Mouse (Mus musculus) hindbrain, embryonic 10.5 days (tissue): ENCODE measurements around the gene Igfbp7. TPM values are rescaled to one million over a fixed set of nuclear protein-coding genes. Genes with fewer than 3 reads are reported as not detected.
A peak's percentile ranks its signal among the peaks of the same experiment; 100 is the strongest.

Source experiments
- DNase-seq: peaks from one replicate; pipeline ENCODE4 v3.0.0-alpha.2; 2017; ENCODE audit warnings: low spot score
- H3K27ac ChIP-seq: fragments of 300-500 bp; sonication (generic); 2 replicates; pipeline ENCODE4 v1.5.1; 2016; ENCODE audit warnings: mild to moderate bottlenecking, moderate library complexity
- H3K27me3 ChIP-seq: fragments of 300-500 bp; sonication (generic); 2 replicates; pipeline ENCODE4 v1.6.1; 2016; ENCODE audit warnings: mild to moderate bottlenecking; ENCODE audit not compliant: poor library complexity, insufficient read depth, severe bottlenecking
- H3K36me3 ChIP-seq: fragments of 300-500 bp; sonication (generic); 2 replicates; pipeline ENCODE4 v1.6.1; 2016; ENCODE audit warnings: mild to moderate bottlenecking, moderate library complexity
- H3K4me1 ChIP-seq: fragments of 300-500 bp; sonication (generic); replicated peaks from 2 replicates; pipeline ENCODE4 v1.6.1; 2016; ENCODE audit warnings: mild to moderate bottlenecking
- H3K4me3 ChIP-seq: fragments of 300-500 bp; sonication (generic); 2 replicates; pipeline ENCODE4 v1.5.1; 2016; ENCODE audit warnings: mild to moderate bottlenecking, moderate library complexity
- H3K9me3 ChIP-seq: fragments of 300-500 bp; sonication (generic); 2 replicates; pipeline ENCODE4 v1.6.1; 2016; ENCODE audit warnings: mild to moderate bottlenecking, moderate library complexity
- WGBS: fragments of 180-500 bp; shearing (Covaris S2); methylation state at CpG from one replicate; pipeline ENCODE4 v1.1.7; 2016; 5-methylcytosine and 5-hydroxymethylcytosine counted together
- polyA plus RNA-seq: library from polyadenylated mRNA; unstranded; fragments of >200 nt; fragmentation: Nextera tagmentation; extraction: Ambion mirVana; gene quantifications from 2 replicates; pipeline ENCODE4 v1.2.1, GENCODE M21; 2016

Igfbp7 gene
- polyA plus RNA-seq, 1 experiment from 2014 or later: 25.9 TPM

DNA sequence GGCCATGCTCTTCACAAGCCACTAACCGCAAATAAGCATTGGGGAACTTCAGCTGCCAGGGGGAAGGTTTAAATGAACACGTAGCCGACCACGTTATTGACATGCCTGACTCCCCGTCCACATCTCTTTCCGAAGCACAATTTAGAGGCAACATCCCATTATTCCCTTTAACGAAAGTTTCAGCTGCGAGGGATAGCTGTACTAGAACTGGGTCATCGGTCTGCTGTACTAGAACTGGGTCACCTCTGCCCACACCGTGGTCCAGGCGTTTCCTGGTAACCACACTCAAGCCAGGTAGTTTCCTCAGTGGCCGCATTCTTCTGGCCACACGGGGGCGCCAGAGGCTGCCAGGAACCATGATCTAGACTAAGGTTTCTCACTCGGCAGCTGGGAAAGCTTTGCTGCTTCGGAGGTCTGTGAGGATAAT, 53.5 kb downstream of the Igfbp7 start:
- DNase-seq: peak; percentile 89
- no peak overlapping the region for H3K27ac ChIP-seq
- no peaks in the 10 kb centered on the region for H3K9me3 ChIP-seq
- 10% methylated on average over 16 of the region's 16 CpGs for WGBS
- H3K27me3 ChIP-seq: peaks cover 16% of the 10 kb centered on the region
- peaks cover 20% of the 10 kb centered on the region for H3K36me3 ChIP-seq
- peaks cover 14% of the 10 kb centered on the region for H3K4me1 ChIP-seq
- H3K4me3 ChIP-seq: peak overlapping the region; percentile 16; the same call in 1 of the 2 replicates

DNA sequence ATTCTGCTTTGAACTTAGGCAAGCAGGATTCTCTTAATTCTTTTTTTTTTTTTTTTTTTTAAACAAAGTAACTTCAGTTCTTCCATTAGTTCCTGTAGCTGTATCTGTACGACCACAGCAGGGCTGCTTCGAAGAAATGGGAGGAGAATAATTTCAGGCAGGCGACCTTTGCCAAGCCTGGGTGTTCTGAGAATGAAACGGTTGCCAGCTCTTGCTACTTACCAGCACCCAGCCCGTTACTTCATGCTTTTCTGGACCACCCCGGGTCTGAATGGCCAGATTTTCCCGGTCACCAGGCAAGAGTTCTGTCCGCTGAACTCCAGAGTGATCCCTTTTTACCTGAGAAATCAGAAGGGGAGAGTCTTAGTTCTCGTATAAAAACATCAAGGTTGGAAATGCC, 56.1 kb downstream of the Igfbp7 start:
- Histone ChIP-seq H3K27me3 (peaks cover 7% of the 10 kb centered on the region), H3K9me3 (no peaks in the 10 kb centered on the region), H3K27ac (no peak overlapping the region), H3K4me1 (no peaks in the 10 kb centered on the region), H3K36me3 (peaks cover 47% of the 10 kb centered on the region), H3K4me3 (no peak overlapping the region)
- DNase-seq: no peak
- 83% methylated on average over 9 of the region's 9 CpGs for WGBS

DNA sequence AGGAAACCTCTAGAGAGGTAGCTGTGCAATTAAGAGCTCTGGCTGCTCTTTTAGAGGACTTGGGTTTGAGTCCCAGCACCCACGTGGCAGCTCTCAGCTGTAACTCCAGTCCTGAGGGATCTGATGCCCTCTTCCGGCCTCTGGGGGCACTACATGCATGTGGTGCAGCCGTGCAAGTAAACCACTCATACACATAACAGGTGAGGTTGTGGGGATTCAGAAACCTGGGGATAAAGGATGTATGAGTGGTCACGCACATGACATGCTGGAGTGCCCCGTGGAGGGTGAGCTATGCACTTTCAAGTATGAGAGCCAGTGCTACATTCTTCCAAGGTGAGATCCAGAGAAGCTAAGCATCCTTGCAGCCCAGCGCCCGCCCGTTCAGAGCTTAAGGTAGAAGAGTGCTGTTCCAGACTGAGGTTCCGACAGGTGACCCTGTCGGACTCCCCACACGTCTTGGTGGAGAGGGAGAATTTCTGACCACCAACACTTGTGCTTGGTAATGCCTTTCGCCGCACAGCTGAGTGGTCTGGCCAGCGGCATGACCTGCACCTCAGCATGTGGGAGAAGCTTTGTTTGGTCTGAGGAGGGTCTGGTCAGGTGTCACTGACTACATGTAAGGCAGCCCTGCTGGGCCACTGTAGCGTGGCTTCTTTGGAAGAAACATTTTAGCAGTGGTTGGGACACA, 57.7 kb downstream of the Igfbp7 start:
- no peak overlapping the region for H3K4me3 ChIP-seq
- H3K36me3 ChIP-seq: peaks cover 63% of the 10 kb centered on the region
- peaks cover under 1% of the 10 kb centered on the region; the same call in 1 of the 2 replicates for H3K27me3 ChIP-seq
- 93% methylated on average over 15 of the region's 15 CpGs for WGBS
- DNase-seq: no peak
- no peak overlapping the region for H3K27ac ChIP-seq
- H3K4me1 ChIP-seq: no peaks in the 10 kb centered on the region
- H3K9me3 ChIP-seq: no peaks in the 10 kb centered on the region

DNA sequence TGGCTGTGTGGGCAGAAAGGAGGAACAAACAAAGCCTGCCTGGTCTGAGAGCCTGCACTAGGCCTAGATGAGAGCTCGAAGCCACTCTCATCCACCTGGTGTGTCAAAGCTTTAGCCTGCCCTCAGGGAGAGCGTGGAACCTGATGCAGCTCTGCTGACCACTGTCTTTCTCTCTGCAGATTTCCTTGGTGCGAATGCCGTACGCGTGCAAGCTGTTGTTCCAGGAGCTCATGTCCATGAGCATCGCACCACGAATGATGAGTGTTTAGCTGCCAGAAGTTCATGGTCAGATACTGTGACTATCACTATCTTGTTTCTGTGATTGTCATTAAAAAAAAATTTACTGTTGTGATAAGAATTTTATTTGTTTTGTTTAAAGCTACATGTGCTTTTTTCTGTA, 58.9 kb downstream of the Igfbp7 start:
- Histone ChIP-seq H3K27ac (no peak overlapping the region), H3K9me3 (no peaks in the 10 kb centered on the region), H3K36me3 (peaks cover 75% of the 10 kb centered on the region), H3K4me3 (no peak overlapping the region), H3K27me3 (no peaks in the 10 kb centered on the region), H3K4me1 (no peaks in the 10 kb centered on the region)
- no peak for DNase-seq
- WGBS: 94% methylated on average over 8 of the region's 8 CpGs

DNA sequence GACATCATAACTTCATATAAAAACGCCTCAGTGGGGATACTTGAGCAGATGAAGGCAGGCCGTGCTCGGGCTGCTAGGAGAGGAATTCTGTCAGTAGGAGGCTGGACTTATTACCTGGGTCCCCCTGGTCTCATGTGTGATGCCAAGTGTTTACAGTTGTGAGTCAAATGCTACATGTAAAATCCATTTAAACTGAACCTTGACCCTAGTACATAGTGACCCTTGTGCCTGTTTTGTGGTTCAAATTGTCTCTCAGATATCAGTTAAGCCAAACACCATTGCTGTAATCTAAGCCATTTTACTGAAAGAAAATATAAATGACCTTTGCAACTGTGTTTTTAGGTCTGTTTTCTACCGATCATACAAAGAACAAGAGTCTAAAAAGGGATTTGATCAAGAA, 67.8 kb downstream of the Igfbp7 start:
- no peaks in the 10 kb centered on the region for H3K4me1 ChIP-seq
- no peak overlapping the region for H3K4me3 ChIP-seq
- no peaks in the 10 kb centered on the region for H3K9me3 ChIP-seq
- no peak overlapping the region for H3K27ac ChIP-seq
- no peaks in the 10 kb centered on the region for H3K27me3 ChIP-seq
- peaks cover 100% of the 10 kb centered on the region for H3K36me3 ChIP-seq
- WGBS: 91% methylated on average over 4 of the region's 4 CpGs
- DNase-seq: no peak

DNA sequence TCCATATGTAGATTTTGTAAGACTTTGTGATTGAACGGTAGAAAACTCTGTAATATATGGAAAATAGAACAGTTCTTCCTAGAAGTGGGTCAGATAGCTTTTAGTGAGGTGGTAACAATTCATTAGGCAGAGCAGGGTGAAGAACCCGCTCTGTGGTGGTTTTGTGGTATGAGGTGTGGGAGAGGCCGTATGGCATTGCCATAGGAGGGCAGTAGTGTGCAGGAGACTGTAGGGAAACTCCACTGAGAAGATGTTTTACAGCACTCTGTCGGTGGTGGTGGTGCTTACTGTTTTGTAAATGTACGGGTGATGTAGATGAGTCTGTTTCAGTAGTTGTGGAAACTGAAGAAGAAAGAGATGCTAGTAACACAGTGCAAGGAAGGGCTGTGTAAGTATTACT, 77.7 kb downstream of the Igfbp7 start:
- no peaks in the 10 kb centered on the region for H3K9me3 ChIP-seq
- H3K4me3 ChIP-seq: no peak overlapping the region
- peaks cover 99% of the 10 kb centered on the region for H3K36me3 ChIP-seq
- DNase-seq: no peak
- H3K27me3 ChIP-seq: no peaks in the 10 kb centered on the region
- H3K27ac ChIP-seq: no peak overlapping the region
- 81% methylated on average over 5 of the region's 5 CpGs for WGBS
- no peaks in the 10 kb centered on the region for H3K4me1 ChIP-seq

DNA sequence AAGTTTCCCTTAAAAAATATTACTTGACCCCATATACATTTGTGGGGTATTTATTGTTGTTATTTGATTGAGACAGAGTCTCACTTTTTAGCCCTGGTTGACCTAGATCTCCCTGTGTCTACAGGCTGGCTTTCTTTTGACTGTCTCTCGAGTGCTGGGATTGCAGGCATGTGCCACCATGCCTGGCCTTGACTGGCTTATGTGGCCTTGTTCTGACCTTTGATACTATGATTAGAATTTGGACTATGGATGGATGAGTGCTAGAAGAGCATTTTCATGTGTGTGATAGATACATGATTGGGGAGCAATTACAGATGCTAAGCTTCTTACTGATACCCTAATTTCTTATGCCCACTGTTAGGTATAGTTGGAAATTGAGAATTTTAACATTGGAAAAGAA, 82.9 kb downstream of the Igfbp7 start:
- H3K4me3 ChIP-seq: no peak overlapping the region
- H3K27ac ChIP-seq: no peak overlapping the region
- no peak for DNase-seq
- WGBS: 89% methylated on average over 1 of the region's 1 CpGs
- no peaks in the 10 kb centered on the region for H3K9me3 ChIP-seq
- no peaks in the 10 kb centered on the region for H3K27me3 ChIP-seq
- H3K36me3 ChIP-seq: peaks cover 100% of the 10 kb centered on the region
- H3K4me1 ChIP-seq: no peaks in the 10 kb centered on the region

DNA sequence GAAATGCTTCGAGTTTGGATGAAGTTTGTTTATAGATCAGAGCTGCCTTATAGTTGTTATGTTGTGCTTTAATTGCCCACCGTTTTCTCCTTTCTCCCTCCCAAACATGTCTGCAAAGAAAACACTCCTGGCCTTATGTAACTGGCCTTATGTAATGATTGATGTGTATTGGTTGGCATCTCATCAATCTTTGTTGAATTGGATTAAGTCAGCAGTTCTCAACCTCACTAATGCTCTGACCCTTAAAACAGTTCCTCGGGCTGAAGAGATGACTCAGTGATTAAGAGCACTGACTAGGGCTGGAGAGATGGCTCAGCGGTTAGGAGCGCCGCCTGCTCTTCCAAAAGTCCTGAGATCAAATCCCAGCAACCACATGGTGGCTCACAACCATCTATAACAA, 92.9 kb downstream of the Igfbp7 start:
- Histone ChIP-seq H3K4me1 (peaks cover 10% of the 10 kb centered on the region), H3K27ac (no peak overlapping the region), H3K4me3 (no peak overlapping the region), H3K36me3 (peaks cover 77% of the 10 kb centered on the region), H3K9me3 (no peaks in the 10 kb centered on the region), H3K27me3 (no peaks in the 10 kb centered on the region)
- DNase-seq: no peak
- WGBS: 92% methylated on average over 6 of the region's 6 CpGs

DNA sequence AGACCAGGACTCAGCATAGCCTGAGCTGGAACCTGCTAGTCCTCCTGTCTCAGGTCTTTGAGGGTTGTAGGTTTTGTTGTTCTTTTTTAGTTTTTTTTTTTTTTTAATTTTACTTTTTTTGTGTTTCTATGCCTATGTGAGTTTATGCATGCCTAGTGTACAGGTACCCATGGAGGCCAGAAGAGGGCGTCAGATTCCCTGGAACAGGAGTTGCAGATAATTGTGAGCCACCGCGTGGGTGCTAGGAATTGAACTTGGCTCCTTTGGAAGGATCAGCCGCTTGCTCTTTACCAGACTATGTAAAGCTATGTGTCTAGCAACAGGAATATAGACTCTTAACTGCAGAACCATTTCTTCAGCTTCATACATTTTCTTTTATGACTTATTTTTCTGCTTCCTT, 93.6 kb downstream of the Igfbp7 start:
- Histone ChIP-seq H3K27ac (no peak overlapping the region), H3K4me1 (peaks cover 12% of the 10 kb centered on the region), H3K4me3 (no peak overlapping the region), H3K36me3 (peaks cover 71% of the 10 kb centered on the region), H3K27me3 (no peaks in the 10 kb centered on the region), H3K9me3 (no peaks in the 10 kb centered on the region)
- 90% methylated on average over 4 of the region's 4 CpGs for WGBS
- DNase-seq: no peak

DNA sequence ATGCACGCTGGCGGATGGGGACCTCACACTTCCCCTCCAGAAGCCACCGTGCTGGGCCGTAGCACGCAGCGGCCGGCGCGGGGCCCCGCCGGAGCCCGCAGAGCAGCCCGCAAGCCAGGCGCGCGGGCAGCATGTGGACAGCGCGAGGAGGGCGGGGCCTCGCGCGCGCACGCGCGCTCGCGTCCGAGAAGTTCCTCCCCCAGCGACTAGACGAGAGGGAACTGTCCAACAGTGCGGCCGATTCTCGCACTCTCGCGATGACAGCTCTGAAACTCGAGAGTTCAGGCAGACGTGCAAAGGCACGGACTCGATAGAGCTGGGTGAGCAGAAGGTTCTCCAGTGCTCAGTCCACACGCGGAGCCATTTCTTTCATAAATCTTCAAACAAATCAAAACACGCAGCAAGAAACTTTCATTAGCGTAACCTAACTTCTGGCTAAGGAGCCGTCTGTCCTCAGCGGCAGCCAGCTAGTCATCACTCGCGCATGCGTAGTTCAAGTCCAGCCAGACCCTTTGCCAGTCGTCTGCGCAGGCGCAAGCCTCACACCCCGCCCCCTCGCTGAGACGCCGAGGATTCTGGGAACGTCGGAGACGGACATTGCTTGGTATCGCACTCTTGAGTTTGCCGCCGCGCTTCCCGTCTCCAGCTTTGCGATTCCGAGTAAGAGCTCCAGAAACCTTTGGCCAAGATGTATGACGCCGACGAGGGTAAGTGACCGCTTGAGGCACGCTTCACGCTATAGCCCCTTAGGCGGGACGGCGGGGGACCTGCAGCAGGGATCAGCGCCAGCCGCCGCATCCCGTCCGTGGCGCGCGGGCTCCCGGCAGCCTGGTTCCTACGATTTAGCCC, 97.7 kb downstream of the Igfbp7 start, which contains the start of the genes Noa1 and Polr2b:
TSS of gene Noa1 (minus strand) at position 161 of the 849 bp plus-strand sequence.
TSS of gene Polr2b (plus strand) at position 224 of the 849 bp plus-strand sequence.
- H3K4me1 ChIP-seq: peaks cover 30% of the 10 kb centered on the region
- H3K9me3 ChIP-seq: no peaks in the 10 kb centered on the region
- under 1% methylated on average over 85 of the region's 85 CpGs for WGBS
- peak within 1 kb of the TSS; percentile 97 for H3K4me3 ChIP-seq
- no peaks in the 10 kb centered on the region for H3K27me3 ChIP-seq
- H3K36me3 ChIP-seq: peaks cover 54% of the 10 kb centered on the region
- H3K27ac ChIP-seq: peak within 1 kb of the TSS; percentile 94
- peak; percentile 98 for DNase-seq

DNA sequence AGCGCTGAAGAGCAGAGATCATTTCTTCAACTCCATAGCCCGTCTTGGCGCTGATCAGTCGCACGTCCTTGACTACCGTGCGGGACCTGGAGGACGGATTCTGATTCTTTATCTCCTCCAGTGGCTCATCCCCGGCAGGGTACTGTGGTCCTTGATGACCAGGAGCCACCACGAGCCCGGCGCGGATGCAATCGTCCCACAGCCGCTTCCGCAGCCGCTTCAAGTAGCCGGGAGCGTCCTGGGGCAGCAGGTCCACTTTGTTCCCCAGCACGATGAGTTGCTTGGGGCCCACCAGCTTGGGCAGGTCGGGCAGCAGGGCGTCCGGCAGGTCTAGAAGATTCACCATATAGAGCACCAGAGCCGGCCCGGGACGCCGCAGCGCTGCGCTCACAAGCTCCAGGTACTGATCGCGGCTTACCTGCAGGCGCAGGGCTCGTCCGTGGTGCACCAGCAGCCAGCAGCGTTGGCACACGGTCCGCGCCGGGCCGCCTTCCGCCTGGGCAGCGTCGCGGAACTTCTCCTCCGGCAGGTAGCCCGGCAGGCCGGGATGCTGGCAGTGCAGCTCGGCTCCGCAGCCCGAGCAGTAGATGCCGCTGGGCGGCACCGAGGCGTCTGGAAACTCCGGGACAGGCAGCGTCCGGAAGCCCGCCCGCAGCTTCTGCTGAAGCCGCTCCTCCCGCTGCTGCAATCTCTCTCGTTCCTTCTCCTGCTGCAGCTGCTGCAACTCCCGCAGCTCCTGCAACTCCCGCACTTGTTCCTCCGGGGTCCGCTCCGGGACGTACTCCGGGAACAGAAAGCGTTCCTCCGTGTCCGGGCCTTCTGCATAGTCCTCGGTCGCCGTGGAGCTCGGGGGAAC, 98.6 kb downstream of the Igfbp7 start:
- peak overlapping the region; percentile 97 for H3K4me3 ChIP-seq
- no peaks in the 10 kb centered on the region for H3K9me3 ChIP-seq
- WGBS: under 1% methylated on average over 76 of the region's 76 CpGs
- DNase-seq: no peak
- H3K27me3 ChIP-seq: no peaks in the 10 kb centered on the region
- peaks cover 30% of the 10 kb centered on the region for H3K4me1 ChIP-seq
- H3K36me3 ChIP-seq: peaks cover 54% of the 10 kb centered on the region
- H3K27ac ChIP-seq: peak overlapping the region; percentile 94

DNA sequence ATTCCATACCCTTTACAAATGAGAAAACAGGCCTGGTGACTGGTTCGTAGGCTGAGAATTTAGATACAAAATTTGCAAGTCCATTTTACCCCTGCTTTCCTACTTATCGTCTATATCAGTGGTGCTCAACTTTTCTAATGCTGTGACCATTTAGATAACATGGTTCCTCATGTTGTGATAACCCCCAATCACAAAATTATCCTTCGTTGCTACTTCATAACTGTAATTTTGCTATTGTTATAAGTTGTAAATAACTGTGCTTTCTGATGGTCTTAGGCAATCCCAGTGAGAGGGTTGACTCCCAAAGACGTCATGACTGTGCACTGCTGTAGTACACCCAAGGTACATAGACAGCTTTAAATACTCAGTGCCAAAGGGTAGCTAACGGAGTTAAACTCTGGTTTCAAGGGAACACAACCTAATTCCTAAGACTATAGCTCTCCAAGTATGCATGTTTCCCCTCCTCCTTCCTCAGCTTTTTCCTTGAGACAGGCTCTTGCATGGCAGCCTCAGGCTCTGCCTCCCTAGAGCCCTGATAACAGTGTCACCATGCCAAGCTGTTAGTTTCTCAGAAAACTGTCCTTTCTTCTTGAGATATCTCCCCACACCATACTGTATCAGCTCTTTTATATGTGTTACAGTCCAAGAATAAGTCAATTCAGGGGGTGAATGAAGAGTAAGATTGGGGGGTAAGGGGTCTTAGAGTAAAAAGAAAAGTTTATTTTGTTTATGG, 99.9 kb downstream of the Igfbp7 start:
- Histone ChIP-seq H3K27ac (no peak overlapping the region), H3K4me3 (peak overlapping the region; percentile 97), H3K36me3 (peaks cover 53% of the 10 kb centered on the region), H3K9me3 (no peaks in the 10 kb centered on the region), H3K4me1 (peaks cover 30% of the 10 kb centered on the region), H3K27me3 (no peaks in the 10 kb centered on the region)
- WGBS: 86% methylated on average over 5 of the region's 5 CpGs
- DNase-seq: no peak
